Mouse (Mus musculus): ENCODE results near the gene Cacybp. TPM values are rescaled to one million over a fixed set of nuclear protein-coding genes. Genes with fewer than 3 reads are reported as not detected.

Cacybp gene
- total RNA-seq, 2 experiments from 2014 or later = 88.7 to 91.3 TPM

DNA sequence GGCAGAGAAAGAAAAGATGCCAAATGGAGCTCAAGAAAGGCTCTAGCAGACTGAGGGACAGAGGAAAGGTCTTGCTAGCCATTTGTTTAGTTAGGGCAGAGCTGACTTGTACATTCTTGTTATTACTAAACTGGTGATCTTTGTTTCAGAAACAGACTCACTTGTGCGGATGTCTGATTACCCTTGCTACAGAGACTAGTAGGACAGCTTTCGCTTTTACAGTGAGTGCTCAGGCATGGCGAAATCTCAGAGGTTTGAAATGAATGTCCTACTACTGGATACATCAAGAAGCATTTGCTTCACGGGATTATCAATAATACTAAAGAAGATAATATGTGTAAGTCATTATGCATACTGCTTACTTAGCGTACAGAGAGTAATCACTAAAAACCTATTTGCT, 32.0 kb upstream of the Cacybp start:
- DNase-seq (ENCODE audit: low spot score in 2 of 2) = no peak
- no peak for TF ChIP-seq CTCF (conservative IDR thresholded peaks at IDR 0.05)
- H3K4me3 ChIP-seq = no peak overlapping the region
- H3K27ac ChIP-seq = no peak overlapping the region

GRCm38 (mm10) chr1:160240091-160240490, 27.4 kb upstream of the Cacybp start:
- H3K4me3 ChIP-seq = no peak overlapping the region
- TF ChIP-seq CTCF (conservative IDR thresholded peaks at IDR 0.05) = no peak
- H3K27ac ChIP-seq = no peak overlapping the region
- no peak for DNase-seq (ENCODE audit: low spot score in 2 of 2)

GRCm38 (mm10) chr1:160238852-160239443, 26.3 kb upstream of the Cacybp start:
- no peak for TF ChIP-seq CTCF (conservative IDR thresholded peaks at IDR 0.05)
- DNase-seq (ENCODE audit: low spot score in 2 of 2) = no peak
- Histone ChIP-seq H3K27ac (no peak overlapping the region; the same call in 1 of the 2 replicates), H3K4me3 (no peak overlapping the region)

DNA sequence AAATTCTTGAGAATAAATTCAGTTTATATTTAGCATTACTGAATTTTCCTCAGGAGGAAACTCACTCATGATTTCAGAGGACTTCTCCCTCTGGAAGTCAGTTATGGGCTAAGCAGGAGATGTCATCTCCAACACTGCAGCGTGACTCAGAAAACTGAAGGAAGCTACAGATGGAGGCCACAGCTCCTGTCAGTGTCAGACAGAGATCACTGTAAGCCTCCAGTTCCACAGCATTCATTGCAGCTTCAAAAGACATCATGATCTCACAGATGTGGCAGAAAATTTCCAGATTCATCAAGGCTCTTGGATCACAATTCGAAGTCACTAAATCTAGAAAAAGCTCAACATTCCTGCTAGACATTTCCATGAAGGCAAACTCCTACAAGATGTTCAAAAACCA, 25.3 kb upstream of the Cacybp start:
- peak overlapping the region; percentile 6; the same call in 1 of the 2 replicates for H3K27ac ChIP-seq
- no peak overlapping the region for H3K4me3 ChIP-seq
- no peak for DNase-seq (ENCODE audit: low spot score in 2 of 2)
- no peak for TF ChIP-seq CTCF (conservative IDR thresholded peaks at IDR 0.05)

DNA sequence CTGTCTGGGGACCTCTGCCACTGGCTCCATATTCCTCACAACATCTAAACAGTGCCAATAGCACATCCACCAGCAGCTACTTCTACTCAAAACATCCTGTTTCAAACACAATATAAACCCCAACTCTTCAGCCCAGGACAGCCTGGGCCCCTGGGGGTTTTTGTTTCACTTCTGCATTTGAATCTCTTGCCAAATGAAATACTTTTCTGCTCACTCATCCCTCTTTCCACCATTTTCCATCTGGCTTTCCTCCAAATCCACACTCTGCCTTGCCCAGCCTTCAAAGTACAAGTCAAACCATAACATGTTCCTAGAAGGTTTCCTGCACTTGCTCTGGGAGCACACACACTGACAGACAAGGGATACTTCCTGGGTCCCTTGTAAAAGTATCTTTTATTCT, 21.2 kb upstream of the Cacybp start:
- 0 out of 2 replicates have a peak overlapping the region, but pooled peaks have one; percentile 32 for H3K27ac ChIP-seq
- no peak for TF ChIP-seq CTCF (conservative IDR thresholded peaks at IDR 0.05)
- DNase-seq (ENCODE audit: low spot score in 2 of 2) = no peak
- no peak overlapping the region for H3K4me3 ChIP-seq

GRCm38 (mm10) chr1:160232113-160232512, 19.4 kb upstream of the Cacybp start:
- no peak overlapping the region for H3K27ac ChIP-seq
- H3K4me3 ChIP-seq = no peak overlapping the region
- DNase-seq (ENCODE audit: low spot score in 2 of 2) = no peak
- no peak for TF ChIP-seq CTCF (conservative IDR thresholded peaks at IDR 0.05)

- peak; percentile 32 to 70 for DNase-seq (ENCODE audit: low spot score in 2 of 2)
- Histone ChIP-seq H3K4me3 (no peak overlapping the region), H3K27ac (peak overlapping the region; percentile 43; the same call in 1 of the 2 replicates)
- peak; percentile 82 for TF ChIP-seq CTCF (conservative IDR thresholded peaks at IDR 0.05)
Observed at GRCm38 (mm10) chr1:160231013-160231412, 18.3 kb upstream of the Cacybp start.

GRCm38 (mm10) chr1:160227850-160228249, 15.2 kb upstream of the Cacybp start:
- H3K27ac ChIP-seq = no peak overlapping the region
- no peak for DNase-seq (ENCODE audit: low spot score in 2 of 2)
- no peak for TF ChIP-seq CTCF (conservative IDR thresholded peaks at IDR 0.05)
- no peak overlapping the region for H3K4me3 ChIP-seq

DNA sequence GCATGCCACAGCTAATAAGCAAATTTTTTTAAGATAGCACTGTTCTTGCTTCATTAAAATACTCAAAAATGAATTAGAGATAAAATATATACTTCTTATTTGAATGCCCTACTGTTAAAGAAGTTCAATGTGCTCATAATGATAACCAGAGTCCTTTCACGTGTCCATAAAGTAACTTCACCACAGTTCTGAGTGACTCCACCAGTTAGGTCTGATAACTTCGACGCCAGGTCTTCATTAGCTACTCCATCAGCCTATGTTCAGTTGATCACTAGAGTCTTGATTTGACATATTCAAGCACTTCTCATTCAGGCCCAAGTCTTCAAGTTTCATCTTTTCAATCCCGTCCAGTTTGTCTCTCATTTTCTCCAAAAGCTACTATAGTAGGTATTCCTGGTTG, 14.5 kb upstream of the Cacybp start:
- no peak for TF ChIP-seq CTCF (conservative IDR thresholded peaks at IDR 0.05)
- H3K27ac ChIP-seq = no peak overlapping the region
- no peak for DNase-seq (ENCODE audit: low spot score in 2 of 2)
- no peak overlapping the region for H3K4me3 ChIP-seq

DNA sequence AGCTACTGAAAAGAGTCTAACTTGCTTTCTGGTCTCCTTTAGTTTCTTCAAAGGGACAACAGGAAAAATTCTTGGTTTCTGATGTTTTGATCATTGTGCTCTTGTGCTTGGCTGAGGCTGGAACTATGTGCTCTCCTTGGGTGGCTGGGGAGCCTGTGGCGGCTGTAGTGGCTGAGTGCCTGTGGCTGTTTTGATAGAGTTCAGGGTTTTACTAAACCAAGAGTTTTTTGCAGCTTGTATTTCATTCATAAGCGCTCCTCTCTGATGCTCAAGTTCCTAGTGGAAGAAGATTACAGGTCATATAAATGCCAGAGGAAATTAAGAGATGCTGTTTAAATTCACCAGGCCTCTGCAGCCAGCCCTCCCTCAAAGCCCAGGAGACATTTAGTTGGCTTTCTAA, 11.4 kb upstream of the Cacybp start:
- no peak for DNase-seq (ENCODE audit: low spot score in 2 of 2)
- TF ChIP-seq CTCF (conservative IDR thresholded peaks at IDR 0.05) = no peak
- no peak overlapping the region for H3K27ac ChIP-seq
- H3K4me3 ChIP-seq = no peak overlapping the region

- Histone ChIP-seq H3K27ac (no peak overlapping the region), H3K4me3 (no peak overlapping the region)
- no peak for TF ChIP-seq CTCF (conservative IDR thresholded peaks at IDR 0.05)
- DNase-seq (ENCODE audit: low spot score in 2 of 2) = no peak
Observed at GRCm38 (mm10) chr1:160217898-160218297, 5.2 kb upstream of the Cacybp start.

- no peak for DNase-seq (ENCODE audit: low spot score in 2 of 2)
- no peak for TF ChIP-seq CTCF (conservative IDR thresholded peaks at IDR 0.05)
- Histone ChIP-seq H3K27ac (peak overlapping the region; percentile 99), H3K4me3 (no peak overlapping the region)
Observed at GRCm38 (mm10) chr1:160214171-160214570, 1.5 kb upstream of the Cacybp start.

DNA sequence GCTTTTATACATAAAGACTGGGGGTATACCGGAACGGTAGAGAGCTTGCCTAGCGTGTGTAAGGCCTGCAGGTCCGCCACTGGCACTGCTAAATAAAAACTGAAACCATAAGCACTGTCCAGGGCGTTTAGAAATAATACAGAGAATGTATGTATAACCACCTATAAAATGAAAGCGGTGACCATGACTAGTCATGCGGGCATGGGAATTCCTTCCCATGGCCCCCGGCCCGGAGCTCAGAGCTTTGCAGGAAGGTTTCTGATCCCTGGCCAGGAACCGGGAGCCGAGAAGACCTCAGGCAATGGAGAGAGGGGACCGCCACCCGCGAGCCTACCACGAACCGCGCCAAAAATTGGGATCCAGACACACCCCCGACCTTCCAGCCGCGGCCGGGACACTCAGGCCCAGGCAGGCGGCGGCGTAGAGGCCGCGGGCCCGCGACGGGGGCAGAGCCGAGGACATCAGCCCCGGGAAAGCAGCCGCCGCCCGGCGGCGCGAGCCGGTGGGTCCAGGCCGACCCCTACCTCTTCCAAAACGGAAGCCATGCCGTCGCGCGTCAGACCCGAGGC, 468 bp downstream of the Cacybp start:
- H3K4me3 ChIP-seq = peak overlapping the region; percentile 91
- no peak for DNase-seq (ENCODE audit: low spot score in 2 of 2)
- peak overlapping the region; percentile 99 for H3K27ac ChIP-seq
- TF ChIP-seq CTCF (conservative IDR thresholded peaks at IDR 0.05) = no peak

GRCm38 (mm10) chr1:160211597-160212122, 1.0 kb downstream of the Cacybp start:
- Histone ChIP-seq H3K27ac (peak overlapping the region; percentile 99), H3K4me3 (peak overlapping the region; percentile 91)
- no peak for DNase-seq (ENCODE audit: low spot score in 2 of 2)
- no peak for TF ChIP-seq CTCF (conservative IDR thresholded peaks at IDR 0.05)

All from layer of hippocampus, adult 2 months (tissue).